Mouse (Mus musculus) layer of hippocampus, postnatal 14 days (tissue): ENCODE measurements around the gene Vamp2. TPM values are rescaled to one million over a fixed set of nuclear protein-coding genes. Genes with fewer than 3 reads are reported as not detected.
"Not testable (repeated sequence)": the region's sequence is repeated elsewhere in the genome, so short reads cannot be mapped to it uniquely, and the experiment has no call there.

Experiments
- DNase-seq, 2 experiments: peaks; one replicate each; pipeline ENCODE4 v3.0.0; 2021 to 2022; ENCODE audit warnings: low spot score in 2 of 2, mixed read lengths in 1 of 2
- total RNA-seq, 2 experiments: library from RNA; stranded (reverse); gene quantifications; 2 replicates each; pipeline ENCODE4 v1.2.3; 2021

The Vamp2 gene
- total RNA-seq, 2 experiments from 2014 or later, result 1,073 to 1,118 TPM

- DNase-seq, result no peak
Observed at GRCm38 (mm10) chr11:69078805-69079438, 9.4 kb upstream of the Vamp2 start.

GRCm38 (mm10) chr11:69080102-69080854, 8.0 kb upstream of the Vamp2 start:
- DNase-seq, result no peak

- no peak for DNase-seq
Observed at GRCm38 (mm10) chr11:69080855-69081222, 7.5 kb upstream of the Vamp2 start.

GRCm38 (mm10) chr11:69081613-69082012, 6.7 kb upstream of the Vamp2 start:
- no peak for DNase-seq

DNA sequence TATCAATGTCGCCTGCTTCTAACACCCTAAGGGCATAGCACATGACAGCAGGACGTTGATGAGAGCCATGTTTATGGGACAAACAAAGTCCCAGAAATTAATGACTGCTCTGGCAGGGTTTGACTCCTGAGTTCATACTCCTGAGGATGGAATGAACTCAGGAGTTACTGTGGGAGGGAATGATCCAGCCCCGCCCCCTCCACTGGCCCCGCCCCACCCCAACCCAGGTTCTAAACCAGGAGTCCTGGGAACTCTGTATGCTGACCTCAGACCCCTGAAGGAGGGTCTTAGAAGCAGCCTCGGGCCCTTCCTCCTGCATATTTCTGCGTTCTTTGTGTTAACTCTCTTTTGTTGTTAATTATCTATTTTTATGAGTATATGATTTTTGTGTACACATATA, 2.7 kb upstream of the Vamp2 start:
- DNase-seq, result no peak

- no peak for DNase-seq
Observed at GRCm38 (mm10) chr11:69086390-69086789, 1.9 kb upstream of the Vamp2 start.

DNA sequence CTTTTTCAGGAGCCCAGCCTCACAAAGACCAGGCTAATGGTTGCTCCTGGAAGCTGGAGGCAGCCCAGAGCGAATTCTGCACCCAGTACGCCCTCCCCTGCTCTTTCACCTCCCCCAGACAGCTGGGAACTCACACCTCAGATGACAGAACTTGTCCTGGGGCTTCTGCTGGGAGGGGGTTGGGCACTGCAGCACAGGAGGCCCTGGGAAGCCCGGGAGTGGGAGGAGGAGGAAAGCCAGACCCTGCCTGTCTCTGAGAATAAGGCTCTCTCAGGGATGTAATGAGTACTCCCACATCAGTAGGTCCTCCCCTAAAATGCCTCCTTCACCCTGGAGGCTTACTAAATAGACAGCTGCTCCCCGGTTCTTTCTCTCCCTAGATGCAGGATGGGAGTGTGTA, 1.2 kb upstream of the Vamp2 start:
- no peak for DNase-seq

GRCm38 (mm10) chr11:69087597-69087996, 693 bp upstream of the Vamp2 start:
- no peak for DNase-seq

GRCm38 (mm10) chr11:69088856-69089615, 746 bp downstream of the Vamp2 start:
- no peak for DNase-seq

- no peak for DNase-seq
Observed at GRCm38 (mm10) chr11:69089616-69090290, 1.5 kb downstream of the Vamp2 start.

DNA sequence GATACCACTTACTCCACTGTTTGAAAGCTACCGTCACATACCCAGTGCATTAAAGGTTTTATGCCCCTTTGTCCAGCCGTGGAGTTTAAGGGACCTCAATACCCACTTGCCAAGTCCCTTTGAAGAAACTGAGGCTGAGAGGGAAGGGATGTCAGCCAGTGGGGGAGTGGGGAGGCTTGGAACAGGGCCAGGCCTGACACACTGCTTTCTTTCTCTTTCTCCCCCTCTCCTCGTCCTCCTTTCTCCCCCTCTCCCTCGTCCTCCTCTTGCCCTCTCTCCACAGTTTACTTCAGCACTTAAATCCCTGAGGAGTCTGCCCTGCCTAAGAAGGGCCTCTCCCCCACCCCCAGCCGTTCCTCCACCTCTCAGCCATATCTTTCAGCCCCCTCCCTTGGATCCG, 2.1 kb downstream of the Vamp2 start:
- DNase-seq, result no peak

DNA sequence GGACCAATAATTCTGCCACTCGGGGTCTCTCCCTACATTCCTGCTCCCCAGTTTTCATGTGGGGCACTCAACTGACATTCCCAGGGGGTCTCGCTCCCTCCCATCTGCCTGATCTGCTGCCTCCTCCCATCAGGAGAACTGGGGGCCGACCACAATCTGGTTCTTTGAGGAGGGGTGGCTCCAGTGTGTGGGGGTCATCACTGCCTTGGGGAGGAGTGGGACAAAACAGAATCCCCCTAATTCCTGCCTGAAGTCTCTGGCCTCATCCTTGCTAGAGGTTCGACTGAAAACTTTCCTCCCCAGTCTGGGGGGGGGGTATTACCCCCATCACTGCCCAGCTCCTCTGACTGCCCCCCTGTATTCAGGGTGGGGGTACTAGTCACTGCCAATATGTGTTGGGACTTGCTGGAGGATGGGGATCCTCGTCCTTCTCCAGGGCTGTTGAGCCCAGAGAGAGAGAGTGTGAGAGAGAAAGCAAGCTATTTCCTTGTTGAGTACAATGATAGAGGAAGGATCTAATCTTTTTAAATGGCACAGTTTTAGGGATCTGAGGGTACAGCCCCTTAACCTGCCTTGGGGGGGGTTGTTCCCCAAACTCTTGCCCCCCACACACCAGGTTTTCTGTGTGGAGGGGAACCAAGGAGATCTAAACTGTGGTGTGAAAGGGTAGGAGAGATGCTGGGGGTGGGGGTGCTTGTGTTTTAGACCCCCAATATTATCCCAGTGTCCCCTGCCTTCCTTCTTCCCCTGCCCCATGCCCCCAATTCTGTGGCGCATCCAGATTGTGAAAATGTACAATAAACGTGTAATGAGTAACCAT, 3.5 kb downstream of the Vamp2 start:
- no peak for DNase-seq

DNA sequence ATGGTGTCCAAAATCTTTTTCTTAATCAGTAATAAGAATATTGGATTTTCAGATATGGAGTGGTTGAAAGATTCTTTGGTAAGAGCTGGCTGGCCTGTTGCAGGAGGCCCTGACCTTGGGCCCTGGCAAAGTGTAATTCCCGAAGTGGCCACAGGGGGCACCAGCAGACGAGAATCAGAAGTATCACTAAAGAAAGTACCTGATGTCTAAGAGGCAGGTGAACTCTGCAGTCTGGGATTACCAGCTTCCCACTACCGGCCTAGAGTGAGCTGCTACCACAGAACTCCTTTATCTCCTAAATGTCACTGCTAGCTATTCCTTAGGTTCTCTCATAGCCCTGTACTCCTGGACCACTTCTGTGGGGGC, 4.1 kb downstream of the Vamp2 start:
- peak; percentile 71 to 78 for DNase-seq

- DNase-seq, result no peak
Observed at GRCm38 (mm10) chr11:69092871-69093270, 4.6 kb downstream of the Vamp2 start.

DNA sequence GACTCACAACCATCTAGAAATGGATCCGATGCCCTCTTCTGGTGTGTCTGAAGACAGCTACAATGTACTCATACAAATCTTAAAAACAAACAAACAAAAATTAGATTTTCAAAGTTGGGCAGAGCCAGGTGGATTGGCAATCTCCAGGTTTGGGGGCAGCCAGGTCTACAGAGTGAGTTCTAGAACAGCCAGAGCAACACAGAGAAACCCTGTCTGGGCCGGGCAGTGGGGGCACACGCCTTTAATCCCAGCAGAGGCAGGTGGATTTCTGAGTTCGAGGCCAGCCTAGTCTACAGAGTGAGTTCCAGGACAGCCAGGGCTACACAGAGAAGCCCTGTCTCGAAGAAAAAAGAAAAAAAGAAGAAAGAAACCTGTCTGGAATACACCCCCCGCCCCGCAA, 5.6 kb downstream of the Vamp2 start:
- not testable (repeated sequence) for DNase-seq

DNA sequence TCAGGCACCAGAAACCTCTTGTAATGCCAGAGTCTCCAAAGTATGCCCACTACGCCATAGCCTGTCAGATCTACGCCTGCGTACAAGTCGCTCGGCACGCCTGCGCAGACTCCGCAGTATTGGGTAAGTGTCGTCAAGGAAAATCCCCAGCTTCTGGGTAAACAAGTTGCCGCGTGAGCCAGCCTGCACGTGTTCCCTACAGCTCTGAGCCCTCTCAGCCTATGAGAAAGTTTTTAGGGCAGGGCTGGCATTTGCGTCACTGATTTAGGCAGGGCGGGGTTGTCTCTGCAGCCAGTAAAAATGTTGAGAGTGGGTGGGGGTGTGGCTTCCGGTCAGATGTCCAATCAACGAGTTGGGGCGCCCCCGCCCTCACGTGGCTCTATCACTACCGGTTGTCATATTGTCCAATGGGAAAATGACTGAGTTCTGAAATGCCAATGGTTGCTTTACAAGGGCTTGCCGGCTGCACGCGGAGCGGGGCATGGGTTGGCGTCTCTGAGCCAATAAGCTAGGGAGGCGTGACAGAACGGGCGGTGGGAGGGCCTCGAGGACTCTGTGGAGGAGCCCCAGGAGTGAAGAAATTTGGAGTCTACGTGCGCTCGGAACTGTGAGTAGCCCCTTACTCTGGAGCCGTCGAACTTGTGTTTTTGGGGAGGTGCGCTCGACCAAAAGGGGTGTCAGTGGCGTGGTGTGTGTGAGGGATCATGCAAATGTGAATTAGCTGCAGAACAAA, 6.6 kb downstream of the Vamp2 start, which contains the start of gene Per1:
Per1 (plus strand) TSS at position 521 of the 733 bp plus-strand sequence.
- DNase-seq, result peak; percentile 98 to 100

- DNase-seq, result no peak
Observed at GRCm38 (mm10) chr11:69095511-69096231, 7.4 kb downstream of the Vamp2 start.

GRCm38 (mm10) chr11:69096360-69096986, 8.2 kb downstream of the Vamp2 start:
- no peak for DNase-seq
